Mouse (Mus musculus): ENCODE results near the gene P2rx6. TPM values are rescaled to one million over a fixed set of nuclear protein-coding genes. Genes with fewer than 3 reads are reported as not detected.
A peak's percentile ranks its signal among the peaks of the same experiment; 100 is the strongest.
"Not testable (repeated sequence)": the region's sequence is repeated elsewhere in the genome, so short reads cannot be mapped to it uniquely, and the experiment has no call there.

P2rx6 gene
- polyA plus RNA-seq, 1 experiment from 2014 or later: 1.2 TPM

DNA sequence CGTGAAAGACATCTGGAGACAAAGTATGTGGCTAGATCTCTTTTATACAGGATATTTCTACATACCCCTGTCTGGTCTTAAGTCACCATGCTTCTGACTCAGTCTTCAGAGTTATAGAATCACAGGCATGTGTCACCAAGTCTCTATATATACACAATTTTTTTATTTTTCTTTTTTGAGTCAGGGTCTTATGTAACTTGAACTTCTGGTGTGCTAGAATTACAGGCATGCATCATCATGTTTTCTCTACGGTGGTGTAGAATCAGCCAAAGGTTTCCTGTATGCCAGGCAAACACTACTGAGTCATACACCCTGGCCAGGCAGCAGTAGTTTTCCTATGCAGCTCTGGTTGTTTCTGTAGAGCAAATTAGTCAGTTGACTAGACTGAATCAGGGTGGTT, 19.1 kb upstream of the P2rx6 start:
- H3K4me1 ChIP-seq: no peaks in the 10 kb centered on the region
- no peak overlapping the region for H3K4me3 ChIP-seq
- H3K27ac ChIP-seq: no peak overlapping the region
- H3K9ac ChIP-seq: no peak overlapping the region
- no peak for ATAC-seq (ENCODE audit: borderline replicate concordance, extremely low read depth, low FRiP score, low TSS enrichment)
- H3K36me3 ChIP-seq: no peaks in the 10 kb centered on the region
- no peaks in the 10 kb centered on the region for H3K9me3 ChIP-seq
- H3K27me3 ChIP-seq: 0 out of 2 replicates have a peak, but pooled peaks cover 7% of the 10 kb centered on the region
- no peak overlapping the region for H3K4me2 ChIP-seq
- WGBS: 57% methylated on average over 2 of the region's 2 CpGs

DNA sequence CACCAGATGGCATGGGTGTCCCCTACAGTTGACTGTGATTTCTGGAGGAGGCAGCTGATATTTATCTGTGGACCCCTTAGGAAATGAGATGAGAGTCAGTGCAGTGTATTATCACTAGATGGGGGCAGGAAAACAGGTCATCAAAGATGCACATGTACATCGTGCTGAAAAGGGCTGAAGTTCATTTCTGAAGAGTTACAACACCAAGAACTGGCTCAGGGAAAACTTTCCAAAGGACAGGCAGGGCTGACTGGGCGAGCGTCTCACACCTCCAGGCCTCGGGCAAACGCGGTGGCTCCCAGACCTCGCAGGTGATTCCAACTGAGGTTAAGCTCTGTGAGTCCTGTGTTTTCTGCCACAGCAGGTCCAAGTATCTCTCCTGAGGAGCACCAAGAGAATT, 8.8 kb upstream of the P2rx6 start:
- WGBS: 68% methylated on average over 7 of the region's 7 CpGs
- Histone ChIP-seq H3K36me3 (no peaks in the 10 kb centered on the region), H3K9ac (no peak overlapping the region), H3K4me3 (no peak overlapping the region), H3K27me3 (no peaks in the 10 kb centered on the region), H3K9me3 (no peaks in the 10 kb centered on the region), H3K4me2 (no peak overlapping the region), H3K4me1 (peaks cover 12% of the 10 kb centered on the region), H3K27ac (no peak overlapping the region)
- no peak for ATAC-seq (ENCODE audit: borderline replicate concordance, extremely low read depth, low FRiP score, low TSS enrichment)

DNA sequence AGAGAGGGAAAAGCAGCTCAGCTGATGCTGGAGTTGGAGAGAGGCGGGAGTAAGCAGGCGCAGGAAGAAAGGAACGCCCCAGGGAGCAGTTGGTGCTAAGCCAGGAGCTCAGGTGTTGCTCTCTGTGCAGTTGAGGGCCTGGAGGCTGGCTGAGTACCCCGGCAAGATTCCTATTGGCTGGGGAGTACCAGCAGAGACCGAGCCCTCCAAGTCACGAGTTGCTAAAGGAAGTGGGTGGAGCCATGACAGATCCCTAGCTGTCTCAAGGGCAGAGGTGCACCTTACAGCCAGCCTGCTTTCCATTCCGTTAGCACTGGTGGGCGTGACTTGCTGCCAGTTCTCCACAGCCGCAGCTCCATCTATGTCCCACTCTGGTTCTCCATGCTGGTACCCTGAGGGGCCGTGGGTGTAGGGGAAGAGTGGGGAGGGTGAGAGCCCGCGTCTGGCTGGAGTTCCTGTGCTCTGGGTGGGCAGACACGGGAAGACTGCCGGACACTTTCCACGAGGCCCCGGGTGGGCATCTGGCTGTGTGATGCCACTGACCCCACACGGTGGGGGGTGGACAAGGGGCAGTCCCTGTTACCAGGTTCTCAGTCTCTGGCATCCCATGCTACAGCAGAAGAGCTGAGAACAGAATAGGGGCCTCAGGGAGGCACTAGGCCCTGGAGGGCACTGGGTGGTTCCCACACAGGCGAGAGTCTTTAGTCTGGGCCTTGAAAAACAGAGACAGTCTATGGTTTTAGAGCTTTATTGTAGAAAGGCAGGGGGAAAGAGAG, 7.6 kb upstream of the P2rx6 start:
- ATAC-seq (ENCODE audit: borderline replicate concordance, extremely low read depth, low FRiP score, low TSS enrichment): peak; percentile 88
- Histone ChIP-seq H3K4me1 (peaks cover 22% of the 10 kb centered on the region), H3K4me3 (peak overlapping the region; percentile 21), H3K27ac (peak overlapping the region; percentile 81), H3K9me3 (no peaks in the 10 kb centered on the region), H3K27me3 (no peaks in the 10 kb centered on the region), H3K4me2 (peak overlapping the region; percentile 56), H3K36me3 (no peaks in the 10 kb centered on the region), H3K9ac (no peak overlapping the region)
- 8% methylated on average over 18 of the region's 18 CpGs for WGBS

DNA sequence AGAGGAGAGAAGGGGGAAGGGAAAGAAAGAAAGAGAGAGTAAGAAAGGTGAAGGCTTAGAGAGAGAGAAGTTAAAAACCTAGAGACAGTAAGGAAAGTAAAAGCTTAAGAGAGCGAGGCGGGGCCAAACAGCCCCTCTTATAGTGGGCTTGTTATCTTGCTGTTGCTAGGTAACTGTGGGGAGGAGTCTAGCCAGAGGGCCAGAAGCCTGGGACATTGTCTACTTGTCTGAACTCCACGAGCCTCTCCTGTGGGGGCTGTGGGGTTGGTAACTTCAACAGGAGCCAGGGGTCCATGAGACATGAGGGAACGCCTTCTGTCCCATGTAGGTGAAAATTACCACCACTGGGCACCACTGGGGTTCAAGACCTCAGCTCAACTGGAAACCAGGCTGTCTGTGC, 7.0 kb upstream of the P2rx6 start:
- peak overlapping the region; percentile 56 for H3K4me2 ChIP-seq
- peak; percentile 50; the same call in 1 of the 2 replicates for ATAC-seq (ENCODE audit: borderline replicate concordance, extremely low read depth, low FRiP score, low TSS enrichment)

DNA sequence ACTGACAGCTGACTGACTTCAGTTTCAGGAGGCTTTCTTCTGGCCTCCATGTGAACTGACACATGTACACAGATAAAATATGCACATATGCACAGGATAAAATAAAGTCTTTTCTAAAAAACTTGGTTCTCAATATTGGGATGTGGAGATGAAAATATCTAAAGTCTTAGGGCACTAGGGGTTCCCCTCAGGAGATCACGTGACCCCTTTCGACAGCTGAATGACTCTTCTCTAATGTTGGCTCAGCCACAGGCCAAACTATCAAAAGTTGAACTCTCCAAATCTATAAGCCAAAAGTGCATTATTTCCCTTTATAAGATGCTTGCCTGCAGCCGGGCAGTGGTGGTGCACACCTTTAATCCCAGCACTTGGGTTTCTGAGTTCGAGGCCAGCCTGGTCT, 5.5 kb upstream of the P2rx6 start:
- Histone ChIP-seq H3K9ac (no peak overlapping the region), H3K9me3 (no peaks in the 10 kb centered on the region), H3K27ac (no peak overlapping the region), H3K27me3 (no peaks in the 10 kb centered on the region; the same call in 1 of the 2 replicates), H3K4me1 (peaks cover 38% of the 10 kb centered on the region), H3K4me2 (no peak overlapping the region), H3K4me3 (no peak overlapping the region), H3K36me3 (no peaks in the 10 kb centered on the region)
- ATAC-seq (ENCODE audit: borderline replicate concordance, extremely low read depth, low FRiP score, low TSS enrichment): no peak
- 74% methylated on average over 4 of the region's 4 CpGs for WGBS

More for the DNA sequence above, 7.0 kb upstream of the P2rx6 start:
- not testable (repeated sequence) for H3K36me3 ChIP-seq, H3K4me3 ChIP-seq, H3K9me3 ChIP-seq, H3K27me3 ChIP-seq, H3K9ac ChIP-seq
- peaks cover 28% of the 10 kb centered on the region for H3K4me1 ChIP-seq
- H3K27ac ChIP-seq: peak overlapping the region; percentile 81
- 9% methylated on average over 4 of the region's 4 CpGs for WGBS

DNA sequence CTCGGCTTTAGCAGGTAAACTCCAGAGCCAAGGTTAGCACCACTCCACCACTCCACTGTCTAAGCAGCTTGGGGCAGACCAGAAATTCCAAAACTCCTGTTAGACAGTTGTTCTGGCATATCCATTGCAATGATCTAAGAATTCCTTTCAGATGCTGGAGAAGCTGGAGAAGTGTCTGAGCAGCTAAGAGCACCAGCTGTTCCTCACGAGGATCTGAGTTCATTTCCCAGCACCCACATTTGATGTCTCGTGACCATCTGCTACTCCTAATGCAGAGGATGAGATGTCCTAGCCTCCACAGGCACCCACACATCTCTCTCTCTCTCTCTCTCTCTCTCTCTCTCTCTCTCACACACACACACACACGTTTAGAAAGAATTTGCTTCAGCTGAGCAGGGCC, 4.8 kb upstream of the P2rx6 start:
- Histone ChIP-seq H3K27ac (no peak overlapping the region), H3K4me1 (peaks cover 45% of the 10 kb centered on the region), H3K36me3 (no peaks in the 10 kb centered on the region), H3K9me3 (no peaks in the 10 kb centered on the region), H3K4me2 (no peak overlapping the region), H3K4me3 (no peak overlapping the region), H3K27me3 (no peaks in the 10 kb centered on the region; the same call in 1 of the 2 replicates), H3K9ac (no peak overlapping the region)
- WGBS: 50% methylated on average over 4 of the region's 4 CpGs
- ATAC-seq (ENCODE audit: borderline replicate concordance, extremely low read depth, low FRiP score, low TSS enrichment): no peak

DNA sequence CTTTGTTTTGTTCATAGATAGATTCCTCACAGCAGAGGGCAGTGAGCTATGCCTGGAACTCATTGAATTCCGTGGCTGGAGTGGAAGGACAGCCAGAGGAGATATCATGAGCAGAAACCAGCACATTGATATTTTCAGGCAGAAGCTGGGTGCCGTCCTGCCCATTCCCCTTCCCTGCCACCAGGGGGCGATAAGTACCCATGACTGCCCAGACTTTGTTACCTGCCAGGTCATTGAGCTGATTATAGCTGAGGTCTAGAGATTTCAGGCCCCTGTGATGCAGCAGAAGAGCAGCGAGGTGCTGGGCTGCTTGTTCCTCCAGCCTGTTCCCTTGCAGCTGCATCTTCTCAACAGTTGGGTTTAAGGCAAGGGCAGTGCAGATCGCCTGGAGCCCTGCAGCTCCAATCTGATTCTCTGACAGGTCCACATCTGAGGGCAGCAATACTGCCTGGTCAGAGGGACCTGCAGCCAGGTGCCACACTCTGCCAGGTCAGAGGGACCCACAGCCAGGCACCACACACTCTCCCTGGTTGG, 3.7 kb upstream of the P2rx6 start:
- Histone ChIP-seq H3K27me3 (no peaks in the 10 kb centered on the region; the same call in 1 of the 2 replicates), H3K4me1 (peaks cover 52% of the 10 kb centered on the region), H3K9me3 (no peaks in the 10 kb centered on the region), H3K27ac (peak overlapping the region; percentile 25), H3K9ac (no peak overlapping the region), H3K4me2 (0 out of 2 replicates have a peak overlapping the region, but pooled peaks have one; percentile 39), H3K4me3 (no peak overlapping the region), H3K36me3 (no peaks in the 10 kb centered on the region)
- no peak for ATAC-seq (ENCODE audit: borderline replicate concordance, extremely low read depth, low FRiP score, low TSS enrichment)
- 1% methylated on average over 5 of the region's 5 CpGs for WGBS

DNA sequence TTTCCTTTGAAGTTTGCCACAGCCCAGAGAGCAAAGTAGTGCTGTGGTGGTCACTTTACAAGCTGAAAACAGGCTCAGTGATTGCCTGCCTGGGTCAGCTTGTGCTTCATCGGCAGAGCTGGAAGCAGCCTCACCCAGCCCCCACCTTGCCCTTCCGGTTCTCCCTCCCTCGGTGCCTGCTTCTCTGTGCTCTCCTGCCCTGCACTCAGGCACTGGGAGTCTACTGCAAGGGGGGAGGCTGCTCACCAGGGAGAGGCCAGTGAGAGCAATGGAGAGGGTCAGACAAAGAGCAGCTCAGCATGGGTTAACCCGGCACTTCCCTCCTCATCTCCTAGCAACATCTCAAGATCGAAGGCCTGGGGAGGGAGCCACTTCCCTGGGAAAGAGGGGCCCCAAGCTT, 2.9 kb upstream of the P2rx6 start:
- H3K27me3 ChIP-seq: no peaks in the 10 kb centered on the region; the same call in 1 of the 2 replicates
- peak overlapping the region; percentile 25 for H3K27ac ChIP-seq
- peak; percentile 8; the same call in 1 of the 2 replicates for ATAC-seq (ENCODE audit: borderline replicate concordance, extremely low read depth, low FRiP score, low TSS enrichment)
- H3K4me2 ChIP-seq: peak overlapping the region; percentile 39
- H3K4me1 ChIP-seq: peaks cover 52% of the 10 kb centered on the region
- no peaks in the 10 kb centered on the region for H3K36me3 ChIP-seq
- WGBS: 3% methylated on average over 5 of the region's 5 CpGs
- H3K4me3 ChIP-seq: no peak overlapping the region
- no peaks in the 10 kb centered on the region for H3K9me3 ChIP-seq
- no peak overlapping the region for H3K9ac ChIP-seq

DNA sequence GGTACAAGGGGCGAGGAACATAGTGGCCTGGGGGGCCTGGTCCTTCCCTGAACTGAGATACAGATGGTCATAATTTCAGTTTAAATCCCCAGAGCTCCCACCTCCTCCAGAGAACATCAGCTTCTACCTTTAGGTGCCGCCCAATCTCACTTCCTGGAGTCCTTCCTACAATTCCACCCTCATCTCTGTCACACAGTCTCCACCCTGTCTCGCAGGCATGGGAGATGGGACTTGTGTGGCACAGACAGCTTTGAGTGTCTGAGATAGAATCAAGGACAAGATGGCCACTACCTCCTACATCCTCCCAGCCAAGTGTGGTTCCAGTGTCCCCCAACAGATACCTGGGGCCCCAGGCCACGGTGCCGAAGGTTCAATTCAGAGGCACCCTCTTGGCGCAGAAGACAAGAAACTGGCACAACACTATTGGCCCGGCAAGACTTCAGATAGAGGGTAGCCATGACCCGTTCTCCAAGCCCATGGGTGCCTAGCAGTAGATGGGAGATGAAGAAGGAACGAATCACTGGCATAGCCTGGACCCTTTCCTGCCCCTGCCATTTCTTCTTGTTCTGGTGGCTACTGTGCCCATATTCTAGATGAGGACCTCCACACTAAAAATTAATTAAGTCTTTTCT, 2.2 kb upstream of the P2rx6 start:
- no peaks in the 10 kb centered on the region; the same call in 1 of the 2 replicates for H3K27me3 ChIP-seq
- H3K9ac ChIP-seq: no peak overlapping the region
- 73% methylated on average over 9 of the region's 9 CpGs for WGBS
- H3K4me1 ChIP-seq: peaks cover 46% of the 10 kb centered on the region
- H3K36me3 ChIP-seq: no peaks in the 10 kb centered on the region
- H3K27ac ChIP-seq: peak overlapping the region; percentile 25; the same call in 1 of the 2 replicates
- H3K4me3 ChIP-seq: no peak overlapping the region
- H3K4me2 ChIP-seq: peak overlapping the region; percentile 39
- ATAC-seq (ENCODE audit: borderline replicate concordance, extremely low read depth, low FRiP score, low TSS enrichment): no peak
- no peaks in the 10 kb centered on the region for H3K9me3 ChIP-seq

DNA sequence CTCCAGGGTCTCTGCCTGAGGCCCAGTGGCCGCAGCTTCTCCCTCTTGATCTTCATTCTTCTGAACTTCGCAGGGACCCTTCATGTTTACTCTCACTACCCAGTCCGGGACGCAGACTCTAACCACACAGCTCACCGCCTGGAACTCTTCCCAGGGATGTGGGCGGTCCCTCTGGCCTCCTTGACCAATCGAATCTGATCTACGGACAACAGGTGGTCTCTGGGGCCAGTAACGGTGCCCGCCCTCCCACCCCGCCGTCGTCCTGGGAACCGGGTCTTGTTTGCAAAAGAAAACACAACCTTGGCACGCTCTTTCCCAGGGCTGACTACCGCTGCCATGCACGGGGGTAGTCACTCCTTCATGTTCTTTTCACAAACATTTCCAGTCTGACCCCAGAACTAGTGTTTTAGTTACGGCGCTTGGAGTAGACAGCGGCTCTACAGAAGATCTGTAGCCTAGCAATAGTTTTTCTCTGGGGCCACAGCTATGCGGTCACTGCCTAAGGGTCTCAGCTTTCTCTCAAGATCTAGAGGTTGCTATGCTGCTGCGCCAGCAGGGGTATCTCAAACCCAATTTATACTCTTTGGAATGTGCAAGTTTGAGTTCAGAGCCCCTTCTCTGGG, 446 bp upstream of the P2rx6 start, which contains the start of gene Lrrc74b:
TSS of gene Lrrc74b (minus strand) at position 120 of the 623 bp plus-strand sequence.
- WGBS: 2% methylated on average over 22 of the region's 22 CpGs
- Histone ChIP-seq H3K9ac (peak within 1 kb of the TSS; percentile 24; the same call in 1 of the 2 replicates), H3K27me3 (no peaks in the 10 kb centered on the region; the same call in 1 of the 2 replicates)

DNA sequence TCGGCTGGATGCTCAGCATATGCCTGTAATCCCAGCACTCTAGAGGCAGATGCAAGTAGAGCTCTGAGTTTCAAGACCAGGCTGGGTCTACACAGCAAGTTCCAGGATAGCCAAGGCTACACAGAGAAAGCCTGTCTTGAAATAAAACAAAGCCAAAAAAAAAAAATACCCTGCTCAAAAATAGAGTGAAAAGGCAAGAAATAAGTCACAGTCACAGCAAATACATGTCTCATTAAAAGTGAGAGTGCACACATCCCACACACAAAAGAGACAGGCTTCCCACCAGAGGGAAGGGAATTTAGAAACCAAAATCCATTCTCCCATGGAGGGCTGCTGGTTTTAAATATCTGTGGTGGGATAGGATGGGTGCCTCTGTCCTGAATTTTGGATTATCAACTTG, 1.9 kb downstream of the P2rx6 start:
- ATAC-seq (ENCODE audit: borderline replicate concordance, extremely low read depth, low FRiP score, low TSS enrichment): no peak
- 32% methylated on average over 1 of the region's 1 CpGs for whole genome bisulfite sequencing

More for the DNA sequence above, 446 bp upstream of the P2rx6 start, which contains the start of gene Lrrc74b:
- Histone ChIP-seq H3K9me3 (no peaks in the 10 kb centered on the region), H3K4me3 (peak within 1 kb of the TSS; percentile 30), H3K4me2 (peak within 1 kb of the TSS; percentile 51), H3K4me1 (peaks cover 40% of the 10 kb centered on the region), H3K27ac (peak within 1 kb of the TSS; percentile 85), H3K36me3 (no peaks in the 10 kb centered on the region)
- ATAC-seq (ENCODE audit: borderline replicate concordance, extremely low read depth, low FRiP score, low TSS enrichment): peak; percentile 85

More for the DNA sequence above, 1.9 kb downstream of the P2rx6 start:
- Histone ChIP-seq H3K4me2 (no peak overlapping the region), H3K9me3 (no peaks in the 10 kb centered on the region), H3K27me3 (no peaks in the 10 kb centered on the region; the same call in 1 of the 2 replicates), H3K27ac (no peak overlapping the region), H3K36me3 (no peaks in the 10 kb centered on the region), H3K4me3 (no peak overlapping the region), H3K9ac (no peak overlapping the region), H3K4me1 (peaks cover 35% of the 10 kb centered on the region)

Measured in lung, embryonic 15.5 days (tissue).